Mouse (Mus musculus): ENCODE measurements around the gene Magi1. TPM values are rescaled to one million over a fixed set of nuclear protein-coding genes. Genes with fewer than 3 reads are reported as not detected.

Gene Magi1
- polyA plus RNA-seq, 1 experiment from 2014 or later, result 39.1 TPM

- Histone ChIP-seq H3K36me3 (ENCODE audit: poor library complexity, severe bottlenecking) (no peaks in the 10 kb centered on the region), H3K27ac (no peak overlapping the region), H3K4me3 (no peak overlapping the region), H3K9me3 (replicated peaks) (no peaks in the 10 kb centered on the region), H3K4me2 (no peak overlapping the region), H3K4me1 (peaks cover 26% of the 10 kb centered on the region), H3K27me3 (no peaks in the 10 kb centered on the region), H3K9ac (no peak overlapping the region)
- 65% methylated on average over 5 of the region's 5 CpGs for WGBS
- no peak for ATAC-seq
These were observed 162.2 kb downstream of the Magi1 start for GRCm38 (mm10) chr6:94121488-94121887.

GRCm38 (mm10) chr6:94116434-94117432, 167.0 kb downstream of the Magi1 start:
- H3K4me2 ChIP-seq, result no peak overlapping the region
- no peaks in the 10 kb centered on the region for H3K27me3 ChIP-seq
- H3K9ac ChIP-seq, result no peak overlapping the region
- no peaks in the 10 kb centered on the region for H3K9me3 ChIP-seq (replicated peaks)
- 86% methylated on average over 6 of the region's 6 CpGs for WGBS
- 0 out of 2 replicates have a peak, but pooled peaks cover 5% of the 10 kb centered on the region for H3K4me1 ChIP-seq
- no peak overlapping the region for H3K27ac ChIP-seq
- H3K36me3 ChIP-seq (ENCODE audit: poor library complexity, severe bottlenecking), result no peaks in the 10 kb centered on the region
- no peak overlapping the region for H3K4me3 ChIP-seq
- ATAC-seq, result no peak

GRCm38 (mm10) chr6:94111833-94112232, 171.9 kb downstream of the Magi1 start:
- H3K9ac ChIP-seq, result no peak overlapping the region
- no peak overlapping the region for H3K27ac ChIP-seq
- no peak overlapping the region for H3K4me3 ChIP-seq
- H3K27me3 ChIP-seq, result no peaks in the 10 kb centered on the region
- no peaks in the 10 kb centered on the region for H3K9me3 ChIP-seq (replicated peaks)
- no peaks in the 10 kb centered on the region for H3K36me3 ChIP-seq (ENCODE audit: poor library complexity, severe bottlenecking)
- ATAC-seq, result no peak
- H3K4me2 ChIP-seq, result no peak overlapping the region
- H3K4me1 ChIP-seq, result no peaks in the 10 kb centered on the region

- Histone ChIP-seq H3K27ac (no peak overlapping the region), H3K9ac (no peak overlapping the region), H3K9me3 (replicated peaks) (no peaks in the 10 kb centered on the region), H3K27me3 (no peaks in the 10 kb centered on the region), H3K4me1 (peaks cover 8% of the 10 kb centered on the region), H3K36me3 (ENCODE audit: poor library complexity, severe bottlenecking) (no peaks in the 10 kb centered on the region), H3K4me2 (no peak overlapping the region), H3K4me3 (no peak overlapping the region)
- 76% methylated on average over 11 of the region's 11 CpGs for WGBS
- no peak for ATAC-seq
These were observed 176.2 kb downstream of the Magi1 start for GRCm38 (mm10) chr6:94107401-94108107.

- peaks cover 8% of the 10 kb centered on the region for H3K4me1 ChIP-seq
- no peak for ATAC-seq
- H3K4me2 ChIP-seq, result no peak overlapping the region
- H3K36me3 ChIP-seq (ENCODE audit: poor library complexity, severe bottlenecking), result no peaks in the 10 kb centered on the region
- no peaks in the 10 kb centered on the region for H3K9me3 ChIP-seq (replicated peaks)
- WGBS, result 68% methylated on average over 3 of the region's 3 CpGs
- H3K27me3 ChIP-seq, result no peaks in the 10 kb centered on the region
- no peak overlapping the region for H3K27ac ChIP-seq
- no peak overlapping the region for H3K4me3 ChIP-seq
- no peak overlapping the region for H3K9ac ChIP-seq
These were observed 180.1 kb downstream of the Magi1 start for GRCm38 (mm10) chr6:94103581-94103980.

- no peak overlapping the region for H3K4me2 ChIP-seq
- no peak overlapping the region for H3K27ac ChIP-seq
- H3K27me3 ChIP-seq, result no peaks in the 10 kb centered on the region
- H3K9ac ChIP-seq, result no peak overlapping the region
- no peaks in the 10 kb centered on the region for H3K36me3 ChIP-seq (ENCODE audit: poor library complexity, severe bottlenecking)
- no peaks in the 10 kb centered on the region for H3K9me3 ChIP-seq (replicated peaks)
- H3K4me3 ChIP-seq, result no peak overlapping the region
- WGBS, result 67% methylated on average over 5 of the region's 5 CpGs
- H3K4me1 ChIP-seq, result peaks cover 8% of the 10 kb centered on the region
- ATAC-seq, result no peak
These were observed 182.5 kb downstream of the Magi1 start for GRCm38 (mm10) chr6:94101256-94101655.

GRCm38 (mm10) chr6:94094924-94095685, 188.6 kb downstream of the Magi1 start:
- Histone ChIP-seq H3K4me3 (no peak overlapping the region), H3K27ac (no peak overlapping the region), H3K36me3 (ENCODE audit: poor library complexity, severe bottlenecking) (no peaks in the 10 kb centered on the region), H3K27me3 (no peaks in the 10 kb centered on the region), H3K9me3 (replicated peaks) (no peaks in the 10 kb centered on the region), H3K4me1 (peaks cover 12% of the 10 kb centered on the region), H3K9ac (no peak overlapping the region), H3K4me2 (no peak overlapping the region)
- ATAC-seq, result no peak
- 53% methylated on average over 4 of the region's 4 CpGs for WGBS

GRCm38 (mm10) chr6:94092969-94093597, 190.6 kb downstream of the Magi1 start:
- no peak overlapping the region for H3K4me2 ChIP-seq
- no peaks in the 10 kb centered on the region for H3K27me3 ChIP-seq
- H3K9me3 ChIP-seq (replicated peaks), result no peaks in the 10 kb centered on the region
- WGBS, result 63% methylated on average over 7 of the region's 8 CpGs
- no peak overlapping the region for H3K9ac ChIP-seq
- H3K36me3 ChIP-seq (ENCODE audit: poor library complexity, severe bottlenecking), result no peaks in the 10 kb centered on the region
- peaks cover 12% of the 10 kb centered on the region for H3K4me1 ChIP-seq
- H3K27ac ChIP-seq, result no peak overlapping the region
- ATAC-seq, result no peak
- no peak overlapping the region for H3K4me3 ChIP-seq

GRCm38 (mm10) chr6:94092500-94092899, 191.2 kb downstream of the Magi1 start:
- Histone ChIP-seq H3K4me2 (no peak overlapping the region), H3K27ac (no peak overlapping the region), H3K27me3 (no peaks in the 10 kb centered on the region), H3K9ac (no peak overlapping the region), H3K9me3 (replicated peaks) (no peaks in the 10 kb centered on the region), H3K4me1 (peaks cover 12% of the 10 kb centered on the region), H3K4me3 (no peak overlapping the region), H3K36me3 (ENCODE audit: poor library complexity, severe bottlenecking) (no peaks in the 10 kb centered on the region)
- no peak for ATAC-seq
- 92% methylated on average over 4 of the region's 4 CpGs for WGBS

- H3K4me3 ChIP-seq, result no peak overlapping the region
- whole genome bisulfite sequencing, result 69% methylated on average over 2 of the region's 2 CpGs
- no peak overlapping the region for H3K4me2 ChIP-seq
- peaks cover 21% of the 10 kb centered on the region for H3K4me1 ChIP-seq
- no peak overlapping the region for H3K27ac ChIP-seq
- no peaks in the 10 kb centered on the region for H3K36me3 ChIP-seq (ENCODE audit: poor library complexity, severe bottlenecking)
- no peak overlapping the region for H3K9ac ChIP-seq
- no peaks in the 10 kb centered on the region for H3K27me3 ChIP-seq
- no peak for ATAC-seq
- H3K9me3 ChIP-seq (replicated peaks), result no peaks in the 10 kb centered on the region
These were observed 196.9 kb downstream of the Magi1 start for GRCm38 (mm10) chr6:94086855-94087254.

- whole genome bisulfite sequencing, result 6% methylated on average over 5 of the region's 5 CpGs
- peak; percentile 79; the same call in 1 of the 2 replicates for ATAC-seq
- peaks cover 26% of the 10 kb centered on the region for H3K4me1 ChIP-seq
- no peak overlapping the region for H3K9ac ChIP-seq
- H3K27ac ChIP-seq, result peak overlapping the region; percentile 6; the same call in 1 of the 2 replicates
- no peak overlapping the region for H3K4me3 ChIP-seq
- H3K36me3 ChIP-seq (ENCODE audit: poor library complexity, severe bottlenecking), result no peaks in the 10 kb centered on the region
- H3K9me3 ChIP-seq (replicated peaks), result no peaks in the 10 kb centered on the region
- no peak overlapping the region for H3K4me2 ChIP-seq
- no peaks in the 10 kb centered on the region for H3K27me3 ChIP-seq
These were observed 199.0 kb downstream of the Magi1 start for GRCm38 (mm10) chr6:94084752-94085151.

Data from forebrain, embryonic 13.5 days (tissue).